Mouse (Mus musculus) lung, adult 2 months (tissue): ENCODE data around the gene Ophn1.
A peak's percentile ranks its signal among the peaks of the same experiment; 100 is the strongest.

Experiments used
- CTCF ChIP-seq: fragments of 200-500 bp; IDR thresholded peaks from 2 replicates; pipeline ENCODE4 v1.5.1; 2011; ENCODE audit warnings: mild to moderate bottlenecking, low read length, control low read depth; ENCODE audit not compliant: insufficient read depth
- POLR2A ChIP-seq: fragments of 200-500 bp; IDR thresholded peaks from 2 replicates; pipeline ENCODE4 v1.6.1; 2011; ENCODE audit warnings: low read depth, mild to moderate bottlenecking, control low read depth, low read length, borderline replicate concordance; ENCODE audit errors: extremely low read depth

GRCm38 (mm10) chrX:98701635-98702034, 189.2 kb downstream of the Ophn1 start:
- TF ChIP-seq CTCF (peak; percentile 70), POLR2A (no peak)
